Mouse (Mus musculus) MEL (cell line): Measurements from ENCODE around the gene Kif28. TPM values are rescaled to one million over a fixed set of nuclear protein-coding genes. Genes with fewer than 3 reads are reported as not detected.
"Not testable (repeated sequence)": the region's sequence is repeated elsewhere in the genome, so short reads cannot be mapped to it uniquely, and the experiment has no call there.

Experiments
- DNase-seq: peaks from one replicate; pipeline ENCODE4 v3.0.0; 2011; ENCODE audit warnings: low read depth, low spot score
- H3K27ac ChIP-seq: 2 replicates; pipeline ENCODE4 v1.5.1; 2012; ENCODE audit warnings: low read depth, mild to moderate bottlenecking, control low read depth, low read length, moderate library complexity; ENCODE audit not compliant: control insufficient read depth
- H3K27me3 ChIP-seq, 2 experiments: fragments of 150-350 bp in 1 of 2; sonication (generic) in 1 of 2; 2 replicates each; pipeline ENCODE4 v1.6.1; 2012; ENCODE audit warnings: low read length in 2 of 2, mild to moderate bottlenecking in 2 of 2, improper control_type of control experiment in 1 of 2, moderate library complexity in 1 of 2; ENCODE audit not compliant: insufficient read depth in 2 of 2, control insufficient read depth in 1 of 2
- H3K36me3 ChIP-seq, 2 experiments: 2 replicates each; pipeline ENCODE4 v1.6.1; 2012 to 2014; ENCODE audit warnings: low read length in 2 of 2, improper control_type of control experiment in 1 of 2, inconsistent platforms in 1 of 2, mild to moderate bottlenecking in 1 of 2; ENCODE audit not compliant: insufficient read depth in 2 of 2, control insufficient read depth in 1 of 2
- H3K4me1 ChIP-seq, 2 experiments: fragments of 150-350 bp in 1 of 2; sonication (generic) in 1 of 2; 2 replicates each; pipeline ENCODE4 v1.6.1; 2012; ENCODE audit warnings: low read length in 2 of 2, improper control_type of control experiment in 1 of 2, mild to moderate bottlenecking in 1 of 2; ENCODE audit not compliant: insufficient read depth in 2 of 2, control insufficient read depth in 1 of 2
- H3K4me3 ChIP-seq, 2 experiments: fragments of 150-350 bp in 1 of 2; sonication (generic) in 1 of 2; 2 replicates each; pipeline ENCODE4 v1.5.1; 2012; ENCODE audit warnings: low read depth in 2 of 2, low read length in 2 of 2, mild to moderate bottlenecking in 2 of 2, moderate library complexity in 2 of 2, control low read depth in 1 of 2, improper control_type of control experiment in 1 of 2; ENCODE audit not compliant: control insufficient read depth in 1 of 2, insufficient read depth in 1 of 2
- H3K79me2 ChIP-seq: 2 replicates; pipeline ENCODE4 v1.6.1; 2012; ENCODE audit warnings: mild to moderate bottlenecking, low read length, moderate library complexity; ENCODE audit not compliant: control insufficient read depth, poor library complexity, insufficient read depth
- H3K9ac ChIP-seq: 2 replicates; pipeline ENCODE4 v1.6.1; 2012; ENCODE audit warnings: low read depth, mild to moderate bottlenecking, control low read depth, low read length, moderate library complexity; ENCODE audit not compliant: control insufficient read depth, poor library complexity, severe bottlenecking
- H3K9me3 ChIP-seq: fragments of 150-350 bp; sonication (generic); replicated peaks from 2 replicates; pipeline ENCODE4 v1.6.1; 2012; ENCODE audit warnings: mild to moderate bottlenecking, low read length, improper control_type of control experiment, moderate library complexity; ENCODE audit not compliant: insufficient read depth
- BHLHE40 ChIP-seq: IDR thresholded peaks from 2 replicates; pipeline ENCODE4 v1.6.1; 2012; ENCODE audit warnings: low read depth, mild to moderate bottlenecking, inconsistent platforms, low read length, improper control_type of control experiment, borderline replicate concordance
- ELF1 ChIP-seq: IDR thresholded peaks from 2 replicates; pipeline ENCODE4 v1.6.1; 2014; ENCODE audit warnings: low read depth, mild to moderate bottlenecking, inconsistent platforms, low read length, improper control_type of control experiment, moderate library complexity
- ETS1 ChIP-seq: IDR thresholded peaks from 2 replicates; pipeline ENCODE4 v1.6.1; 2012; ENCODE audit warnings: low read depth, mild to moderate bottlenecking, inconsistent platforms, low read length, improper control_type of control experiment, moderate library complexity
- GATA1 ChIP-seq: IDR thresholded peaks from 2 replicates; pipeline ENCODE4 v1.6.1; 2011; ENCODE audit warnings: low read depth, low read length, improper control_type of control experiment
- HCFC1 ChIP-seq: IDR thresholded peaks from 2 replicates; pipeline ENCODE4 v1.6.1; 2012; ENCODE audit warnings: low read depth, mild to moderate bottlenecking, inconsistent platforms, low read length, improper control_type of control experiment, moderate library complexity
- MAFK ChIP-seq: IDR thresholded peaks from 2 replicates; pipeline ENCODE4 v1.6.1; 2011; ENCODE audit warnings: low read depth, mild to moderate bottlenecking, low read length, improper control_type of control experiment, borderline replicate concordance
- MAX ChIP-seq: IDR thresholded peaks from 2 replicates; pipeline ENCODE4 v1.6.1; 2011; ENCODE audit warnings: low read length, improper control_type of control experiment
- MAZ ChIP-seq: IDR thresholded peaks from 2 replicates; pipeline ENCODE4 v1.6.1; 2012; ENCODE audit warnings: low read depth, mild to moderate bottlenecking, inconsistent platforms, low read length, improper control_type of control experiment
- MYC ChIP-seq: IDR thresholded peaks from 2 replicates; pipeline ENCODE4 v1.6.1; 2011; ENCODE audit warnings: low read depth, mild to moderate bottlenecking, low read length, improper control_type of control experiment, moderate library complexity
- NRF1 ChIP-seq: IDR thresholded peaks from 2 replicates; pipeline ENCODE4 v1.6.1; 2014; ENCODE audit warnings: low read depth, mild to moderate bottlenecking, inconsistent platforms, low read length, improper control_type of control experiment, moderate library complexity; ENCODE audit not compliant: poor library complexity, insufficient read depth, severe bottlenecking
- POLR2AphosphoS2 ChIP-seq: IDR thresholded peaks from 2 replicates; pipeline ENCODE4 v1.6.1; 2011; ENCODE audit warnings: low read length, improper control_type of control experiment
- RCOR1 ChIP-seq: IDR thresholded peaks from 2 replicates; pipeline ENCODE4 v1.6.1; 2012; ENCODE audit warnings: low read depth, mild to moderate bottlenecking, inconsistent platforms, low read length, improper control_type of control experiment
- SIN3A ChIP-seq: IDR thresholded peaks from 2 replicates; pipeline ENCODE4 v1.6.1; 2012; ENCODE audit warnings: low read length, improper control_type of control experiment, inconsistent platforms
- SMC3 ChIP-seq: IDR thresholded peaks from 2 replicates; pipeline ENCODE4 v1.6.1; 2011; ENCODE audit warnings: low read depth, low read length, improper control_type of control experiment
- TBP ChIP-seq: IDR thresholded peaks from 2 replicates; pipeline ENCODE4 v1.8.0; 2011; ENCODE audit warnings: low read depth, low read length, improper control_type of control experiment
- ZMIZ1 ChIP-seq: IDR thresholded peaks from 2 replicates; pipeline ENCODE4 v1.6.1; 2012; ENCODE audit warnings: low read depth, mild to moderate bottlenecking, inconsistent platforms, low read length, improper control_type of control experiment, moderate library complexity
- polyA plus RNA-seq, 2 experiments: library from polyadenylated mRNA; stranded (reverse) in 1 of 2; unstranded in 1 of 2; fragments of >175 nt in 1 of 2; fragments of >200 nt in 1 of 2; gene quantifications; 2 replicates each; pipeline versions ENCODE4 v1.2.1 to v1.2.4; 2012; ENCODE audit warnings: low replicate concordance in 2 of 2, low read depth in 1 of 2; ENCODE audit not compliant: insufficient read length in 2 of 2, insufficient read depth in 1 of 2, missing spikeins in 1 of 2
- total RNA-seq: library from RNA; depleted of rRNA; stranded (reverse); fragments of 300-350 nt; gene quantifications from 2 replicates; pipeline ENCODE4 v1.2.3, GENCODE M21; 2012

Kif28 gene
- total and polyA plus RNA-seq, 3 experiments, result 0.13 to 0.27 TPM; not detected in 1

- H3K27me3 ChIP-seq, H3K79me2 ChIP-seq, H3K4me1 ChIP-seq, H3K36me3 ChIP-seq, H3K9me3 ChIP-seq, H3K9ac ChIP-seq: not testable (repeated sequence)
- DNase-seq, result peak; percentile 89
- peak overlapping the region; percentile 26; the same call in 1 of the 2 replicates for H3K27ac ChIP-seq
- TF ChIP-seq MAFK (peak; percentile 80), GATA1 (peak; percentile 28; the same call in 1 of the 2 replicates), NRF1 (peak; percentile 63), TBP (peak; percentile 98)
- H3K4me3 ChIP-seq, result peak overlapping the region; percentile 15 to 25; a peak in 2 of 4 replicates
Measured at GRCm38 (mm10) chr1:179682753-179683152, 62.3 kb downstream of the Kif28 start.

- Histone ChIP-seq H3K9me3 (no peaks in the 10 kb centered on the region), H3K27ac (no peak overlapping the region), H3K27me3 (no peaks in the 10 kb centered on the region), H3K4me3 (no peak overlapping the region), H3K4me1 (peaks cover 2 to 4% of the 10 kb centered on the region in 2 experiments; a peak in 3 of 4 replicates), H3K9ac (no peak overlapping the region)
- TF ChIP-seq HCFC1 (no peak), ZMIZ1 (no peak), ETS1 (no peak), MAX (no peak), MAZ (no peak), MYC (no peak), RCOR1 (no peak), BHLHE40 (no peak)
- TF ChIP-seq, all 39 proteins: peak for 0
- peaks cover 10 to 11% of the 10 kb centered on the region in 2 experiments for H3K36me3 ChIP-seq
- no peak for DNase-seq
- no peaks in the 10 kb centered on the region for H3K79me2 ChIP-seq
Measured at GRCm38 (mm10) chr1:179679326-179679725, 65.7 kb downstream of the Kif28 start.

- TF ChIP-seq RCOR1 (no peak), SMC3 (no peak), MAFK (no peak), POLR2AphosphoS2 (no peak), BHLHE40 (no peak), SIN3A (no peak), ELF1 (no peak), MAZ (no peak)
- no peaks in the 10 kb centered on the region for H3K79me2 ChIP-seq
- H3K27me3 ChIP-seq, result no peaks in the 10 kb centered on the region
- H3K27ac ChIP-seq, result no peak overlapping the region
- H3K9me3 ChIP-seq, result no peaks in the 10 kb centered on the region
- no peak for DNase-seq
- no peaks in the 10 kb centered on the region for H3K4me1 ChIP-seq
- no peak overlapping the region for H3K9ac ChIP-seq
- no peak overlapping the region for H3K4me3 ChIP-seq
- peaks cover 0 to 11% of the 10 kb centered on the region in 2 experiments; a peak in 2 of 4 replicates for H3K36me3 ChIP-seq
Measured at GRCm38 (mm10) chr1:179677031-179677430, 68.0 kb downstream of the Kif28 start.
